Mouse (Mus musculus) embryonic facial prominence, embryonic 13.5 days (tissue): Measurements from ENCODE around the gene Gm11444. TPM values are rescaled to one million over a fixed set of nuclear protein-coding genes. Genes with fewer than 3 reads are reported as not detected.

Experiments used
- ATAC-seq: fragments of 200-750 bp; cut with Nextera tagmentation; 2 replicates; pipeline ENCODE4 v1.8.0; 2017; ENCODE audit warnings: low read depth; ENCODE audit not compliant: insufficient number of reproducible peaks, insufficient read depth, low FRiP score, low TSS enrichment
- H3K27ac ChIP-seq: fragments of 300-500 bp; sonication (generic); 2 replicates; pipeline ENCODE4 v1.5.1; 2015; ENCODE audit warnings: moderate library complexity, mild to moderate bottlenecking, inconsistent platforms
- H3K27me3 ChIP-seq: fragments of 300-500 bp; sonication (generic); 2 replicates; pipeline ENCODE4 v1.6.1; 2015; ENCODE audit warnings: mild to moderate bottlenecking, inconsistent platforms
- H3K36me3 ChIP-seq: fragments of 300-500 bp; sonication (generic); 2 replicates; pipeline ENCODE4 v1.6.1; 2015; ENCODE audit warnings: mild to moderate bottlenecking, inconsistent platforms
- H3K4me1 ChIP-seq: fragments of 300-500 bp; sonication (generic); 2 replicates; pipeline ENCODE4 v1.6.1; 2015; ENCODE audit warnings: inconsistent platforms
- H3K4me2 ChIP-seq: fragments of 300-500 bp; sonication (generic); 2 replicates; pipeline ENCODE4 v1.6.1; 2015; ENCODE audit warnings: moderate library complexity, mild to moderate bottlenecking, inconsistent platforms
- H3K4me3 ChIP-seq: fragments of 300-500 bp; sonication (generic); 2 replicates; pipeline ENCODE4 v1.5.1; 2015; ENCODE audit warnings: mild to moderate bottlenecking, inconsistent platforms
- H3K9ac ChIP-seq: fragments of 300-500 bp; sonication (generic); 2 replicates; pipeline ENCODE4 v1.6.1; 2015; ENCODE audit warnings: mild to moderate bottlenecking, inconsistent platforms
- H3K9me3 ChIP-seq: fragments of 300-500 bp; sonication (generic); 2 replicates; pipeline ENCODE4 v1.6.1; 2016; ENCODE audit warnings: inconsistent platforms
- WGBS: fragments of 180-500 bp; shearing (Covaris S2); methylation state at CpG from one replicate; pipeline ENCODE4 v1.1.7; 2015; ENCODE audit warnings: mixed read lengths; 5-methylcytosine and 5-hydroxymethylcytosine counted together
- polyA plus RNA-seq: library from polyadenylated mRNA; unstranded; fragments of >200 nt; fragmentation: Nextera tagmentation; extraction: Ambion mirVana; gene quantifications from 2 replicates; pipeline ENCODE4 v1.2.1, GENCODE M21; 2015

Gm11444 gene
- not detected in 2 replicates for polyA plus RNA-seq

DNA sequence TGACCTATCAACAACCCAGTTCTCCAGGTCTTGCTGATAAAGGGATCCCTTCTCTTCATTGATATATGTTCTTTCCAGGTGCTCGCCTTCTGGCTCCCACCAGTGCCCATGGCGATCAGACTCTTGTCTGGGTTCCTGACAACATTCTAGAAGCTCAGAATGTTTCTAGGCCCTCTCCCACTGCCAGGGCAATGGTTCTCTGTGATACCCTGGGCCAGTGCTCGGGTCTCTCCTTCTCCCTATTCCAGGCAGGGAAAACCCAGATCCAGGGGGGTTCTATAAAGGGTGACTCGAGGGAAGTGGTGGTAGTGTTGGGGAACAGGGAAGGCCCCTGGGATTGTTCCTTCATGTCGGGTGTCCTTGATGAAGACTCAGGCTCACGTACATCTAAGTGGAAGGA is at the start of gene Gm11444:
TSS of gene Gm11444 (minus strand) at position 101 of the 400 bp plus-strand sequence.
- ATAC-seq: no peak
- 86% methylated on average over 6 of the region's 6 CpGs for WGBS
- Histone ChIP-seq H3K4me1 (peaks cover 7% of the 10 kb centered on the region), H3K4me2 (peak within 1 kb of the TSS; percentile 53), H3K9me3 (0 out of 2 replicates have a peak, but pooled peaks cover 3% of the 10 kb centered on the region), H3K4me3 (peak within 1 kb of the TSS; percentile 32; the same call in 1 of the 2 replicates), H3K36me3 (no peaks in the 10 kb centered on the region), H3K27ac (no peak within 1 kb of the TSS), H3K27me3 (0 out of 2 replicates have a peak, but pooled peaks cover 11% of the 10 kb centered on the region), H3K9ac (no peak within 1 kb of the TSS)

- Histone ChIP-seq H3K9me3 (no peaks in the 10 kb centered on the region), H3K27ac (peak overlapping the region; percentile 57; the same call in 1 of the 2 replicates), H3K4me3 (peak overlapping the region; percentile 34), H3K27me3 (peaks cover 92% of the 10 kb centered on the region), H3K9ac (peak overlapping the region; percentile 59), H3K4me2 (peak overlapping the region; percentile 53), H3K36me3 (peaks cover 7% of the 10 kb centered on the region), H3K4me1 (peaks cover 21% of the 10 kb centered on the region)
- 0 out of 2 replicates have a peak, but pooled peaks have one; percentile 62 for ATAC-seq
- WGBS: 15% methylated on average over 13 of the region's 13 CpGs
These were observed 46.3 kb upstream of the Gm11444 start for GRCm38 (mm10) chr11:85896335-85896985.

GRCm38 (mm10) chr11:85894731-85895545 is 44.8 kb upstream of the Gm11444 start:
- H3K36me3 ChIP-seq: no peaks in the 10 kb centered on the region
- H3K9ac ChIP-seq: peak overlapping the region; percentile 61
- no peaks in the 10 kb centered on the region for H3K9me3 ChIP-seq
- peaks cover 92% of the 10 kb centered on the region for H3K27me3 ChIP-seq
- peak overlapping the region; percentile 66 for H3K4me2 ChIP-seq
- peaks cover 33% of the 10 kb centered on the region for H3K4me1 ChIP-seq
- no peak for ATAC-seq
- H3K27ac ChIP-seq: no peak overlapping the region
- 2% methylated on average over 43 of the region's 43 CpGs for WGBS
- H3K4me3 ChIP-seq: peak overlapping the region; percentile 38

DNA sequence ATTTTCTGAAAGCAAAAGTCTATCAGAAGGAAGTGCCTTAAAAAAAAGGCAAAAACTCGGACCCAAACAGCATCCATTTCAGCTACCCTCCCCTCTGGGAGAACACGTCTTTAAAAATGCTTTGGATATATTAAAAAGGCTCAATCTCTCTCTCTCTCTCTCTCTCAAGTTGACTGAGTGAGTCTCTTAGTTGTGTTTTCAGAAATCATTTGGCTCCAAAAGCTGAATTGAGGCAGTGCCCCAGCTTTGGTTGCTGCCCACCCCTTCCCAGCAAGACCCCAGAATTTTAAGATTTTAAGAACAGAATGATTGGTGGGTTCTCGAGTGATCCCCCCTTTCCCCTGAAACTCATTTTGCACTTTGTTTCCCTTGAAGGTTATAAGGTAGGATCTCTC is 44.0 kb upstream of the Gm11444 start:
- no peak overlapping the region for H3K27ac ChIP-seq
- H3K9ac ChIP-seq: no peak overlapping the region
- no peak for ATAC-seq
- H3K4me3 ChIP-seq: no peak overlapping the region
- 4% methylated on average over 3 of the region's 3 CpGs for WGBS
- H3K4me1 ChIP-seq: peaks cover 36% of the 10 kb centered on the region
- H3K27me3 ChIP-seq: peaks cover 95% of the 10 kb centered on the region
- H3K9me3 ChIP-seq: no peaks in the 10 kb centered on the region
- H3K4me2 ChIP-seq: no peak overlapping the region
- no peaks in the 10 kb centered on the region for H3K36me3 ChIP-seq

- H3K4me3 ChIP-seq: no peak overlapping the region
- no peaks in the 10 kb centered on the region for H3K36me3 ChIP-seq
- WGBS: 6% methylated on average over 13 of the region's 13 CpGs
- H3K4me1 ChIP-seq: peaks cover 40% of the 10 kb centered on the region
- no peaks in the 10 kb centered on the region for H3K9me3 ChIP-seq
- H3K27ac ChIP-seq: no peak overlapping the region
- no peak for ATAC-seq
- H3K27me3 ChIP-seq: peaks cover 99% of the 10 kb centered on the region
- no peak overlapping the region for H3K4me2 ChIP-seq
- H3K9ac ChIP-seq: no peak overlapping the region
These were observed 43.4 kb upstream of the Gm11444 start for GRCm38 (mm10) chr11:85893400-85894135.

DNA sequence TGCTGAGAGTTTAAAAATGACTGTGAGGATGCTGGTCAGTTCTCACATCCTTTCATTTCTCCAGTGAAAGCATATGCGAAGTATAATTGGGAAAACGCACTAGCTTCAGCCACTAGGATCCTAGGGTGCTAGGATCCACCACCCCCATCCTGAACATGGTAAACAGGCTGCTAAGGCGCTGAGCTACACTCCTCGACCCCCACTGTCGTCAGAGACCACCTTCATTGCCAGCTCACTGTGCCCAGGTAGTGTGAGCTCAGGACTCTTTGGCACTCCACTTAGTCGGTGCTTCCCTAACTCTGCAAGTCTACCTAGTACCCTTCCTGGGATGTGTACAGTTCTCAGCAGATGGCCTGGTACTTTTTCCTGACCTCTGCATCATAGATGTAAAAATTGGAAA is 42.6 kb upstream of the Gm11444 start:
- Histone ChIP-seq H3K36me3 (no peaks in the 10 kb centered on the region), H3K9me3 (no peaks in the 10 kb centered on the region), H3K4me3 (no peak overlapping the region), H3K27ac (no peak overlapping the region), H3K9ac (no peak overlapping the region), H3K4me2 (no peak overlapping the region), H3K4me1 (peaks cover 44% of the 10 kb centered on the region), H3K27me3 (peaks cover 97% of the 10 kb centered on the region)
- ATAC-seq: no peak
- WGBS: 6% methylated on average over 6 of the region's 6 CpGs

DNA sequence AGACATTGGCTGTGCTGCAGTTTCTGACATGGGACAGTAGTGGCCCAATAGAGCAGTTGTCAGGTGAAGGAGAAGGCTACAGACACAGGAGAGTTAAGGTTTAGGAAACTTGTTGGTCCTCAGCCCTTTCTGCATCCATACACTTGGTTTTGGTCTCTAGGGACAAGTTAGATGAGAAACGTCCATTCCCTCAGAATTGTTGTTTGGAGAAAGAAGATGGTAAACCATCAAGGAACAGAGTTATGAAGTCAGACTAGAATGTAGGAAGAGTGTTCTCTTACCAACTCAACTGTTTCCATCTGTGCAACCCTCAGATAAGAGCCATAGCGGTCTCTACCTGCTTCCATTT is 41.5 kb upstream of the Gm11444 start:
- H3K27ac ChIP-seq: no peak overlapping the region
- no peak for ATAC-seq
- H3K4me1 ChIP-seq: peaks cover 42% of the 10 kb centered on the region
- H3K4me2 ChIP-seq: no peak overlapping the region
- no peaks in the 10 kb centered on the region for H3K36me3 ChIP-seq
- 1% methylated on average over 2 of the region's 2 CpGs for WGBS
- H3K9ac ChIP-seq: no peak overlapping the region
- no peak overlapping the region for H3K4me3 ChIP-seq
- peaks cover 92% of the 10 kb centered on the region for H3K27me3 ChIP-seq
- H3K9me3 ChIP-seq: no peaks in the 10 kb centered on the region

DNA sequence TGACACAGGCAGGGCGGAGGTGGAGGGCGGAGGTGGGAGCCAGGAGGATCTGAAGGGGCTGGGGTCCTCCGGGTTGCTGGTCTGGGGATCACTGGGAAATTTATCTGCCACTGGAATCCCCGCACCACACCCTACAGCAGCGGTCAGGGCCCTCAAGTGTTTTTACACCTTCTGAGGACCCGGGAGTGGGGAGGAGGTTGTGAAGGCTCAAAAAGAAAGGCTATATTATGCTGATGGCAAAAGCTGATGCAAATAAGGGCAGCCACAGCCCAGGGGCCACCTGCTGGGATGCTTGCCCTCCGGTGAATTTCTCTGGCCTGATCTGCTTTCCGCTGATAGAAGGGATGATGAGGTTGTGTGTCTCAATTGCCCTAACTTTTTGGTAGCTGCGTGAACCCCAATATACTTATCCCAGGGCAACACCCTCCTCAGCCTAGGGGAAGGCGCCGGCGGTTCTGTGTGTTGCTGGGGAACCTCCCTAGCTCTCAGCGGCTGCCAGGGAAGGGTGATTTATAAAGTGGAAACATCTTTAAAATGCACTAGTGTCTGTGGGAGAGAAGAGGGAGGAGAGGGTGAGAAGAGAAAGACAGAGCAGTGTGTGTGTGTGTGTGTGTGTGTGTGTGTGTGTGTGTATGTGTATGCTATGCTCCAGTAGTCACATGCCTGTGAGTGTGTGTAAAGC is 41.0 kb upstream of the Gm11444 start:
- H3K4me2 ChIP-seq: no peak overlapping the region
- no peak for ATAC-seq
- H3K9me3 ChIP-seq: no peaks in the 10 kb centered on the region
- no peaks in the 10 kb centered on the region for H3K36me3 ChIP-seq
- peaks cover 93% of the 10 kb centered on the region for H3K27me3 ChIP-seq
- H3K4me3 ChIP-seq: no peak overlapping the region
- WGBS: 4% methylated on average over 13 of the region's 13 CpGs
- peaks cover 43% of the 10 kb centered on the region for H3K4me1 ChIP-seq
- no peak overlapping the region for H3K27ac ChIP-seq
- H3K9ac ChIP-seq: no peak overlapping the region

DNA sequence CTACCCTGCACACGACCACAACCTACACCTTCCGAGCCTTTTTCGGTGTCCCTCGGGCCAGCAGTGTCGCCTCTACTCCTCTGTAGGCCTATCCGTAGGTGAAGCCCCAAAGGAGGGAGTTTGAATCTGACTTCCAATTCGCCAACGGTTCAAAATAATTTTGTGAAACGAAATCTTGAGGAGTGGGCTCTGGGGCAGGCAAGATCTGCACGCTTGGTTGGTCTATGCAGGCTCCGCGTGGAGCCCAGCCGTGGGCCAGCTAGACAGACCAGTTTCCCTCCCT is 40.4 kb upstream of the Gm11444 start:
- WGBS: 3% methylated on average over 13 of the region's 13 CpGs
- no peak overlapping the region for H3K9ac ChIP-seq
- H3K4me2 ChIP-seq: no peak overlapping the region; the same call in 1 of the 2 replicates
- H3K36me3 ChIP-seq: no peaks in the 10 kb centered on the region
- H3K27me3 ChIP-seq: peaks cover 93% of the 10 kb centered on the region
- ATAC-seq: no peak
- no peaks in the 10 kb centered on the region for H3K9me3 ChIP-seq
- H3K27ac ChIP-seq: no peak overlapping the region
- H3K4me3 ChIP-seq: no peak overlapping the region
- H3K4me1 ChIP-seq: peaks cover 39% of the 10 kb centered on the region

GRCm38 (mm10) chr11:85889730-85890562 is 39.8 kb upstream of the Gm11444 start:
- Histone ChIP-seq H3K9me3 (no peaks in the 10 kb centered on the region), H3K27ac (no peak overlapping the region), H3K36me3 (no peaks in the 10 kb centered on the region), H3K27me3 (peaks cover 93% of the 10 kb centered on the region), H3K4me1 (peaks cover 33% of the 10 kb centered on the region), H3K9ac (no peak overlapping the region), H3K4me3 (peak overlapping the region; percentile 19), H3K4me2 (peak overlapping the region; percentile 14; the same call in 1 of the 2 replicates)
- ATAC-seq: no peak
- 5% methylated on average over 47 of the region's 47 CpGs for WGBS
